Mouse (Mus musculus) myocyte (in vitro differentiated cells): ENCODE results near the gene Pkib. TPM values are rescaled to one million over a fixed set of nuclear protein-coding genes. Genes with fewer than 3 reads are reported as not detected.

Experiments
- H3K27me3 ChIP-seq: one replicate; pipeline ENCODE4 v1.6.1; 2011; ENCODE audit not compliant: control insufficient read depth, insufficient read depth, insufficient read length
- H3K36me3 ChIP-seq: one replicate; pipeline ENCODE4 v1.6.1; 2011; ENCODE audit not compliant: control insufficient read depth, insufficient read depth
- H3K4me2 ChIP-seq: one replicate; pipeline ENCODE4 v1.6.1; 2011; ENCODE audit warnings: low read depth, control low read depth
- H3K4me3 ChIP-seq: one replicate; pipeline ENCODE4 v1.5.1; 2011; ENCODE audit warnings: mild to moderate bottlenecking, control low read depth, moderate library complexity
- H3K79me2 ChIP-seq: one replicate; pipeline ENCODE4 v1.6.1; 2011; ENCODE audit not compliant: control insufficient read depth, insufficient read depth
- H3ac ChIP-seq: one replicate; pipeline ENCODE4 v1.6.1; 2011; ENCODE audit not compliant: control insufficient read depth, insufficient read length
- CEBPB ChIP-seq: IDR thresholded peaks from 2 replicates; pipeline ENCODE4 v1.6.1; 2011; ENCODE audit warnings: mild to moderate bottlenecking, moderate library complexity; ENCODE audit not compliant: poor library complexity, insufficient read depth, severe bottlenecking
- E2F4 ChIP-seq: IDR thresholded peaks from one replicate; pipeline ENCODE4 v1.6.1; 2011; ENCODE audit warnings: mild to moderate bottlenecking, control low read depth, moderate library complexity; ENCODE audit not compliant: insufficient read depth
- MAX ChIP-seq: IDR thresholded peaks from one replicate; pipeline ENCODE4 v1.6.1; 2011; ENCODE audit warnings: low read depth, mild to moderate bottlenecking, control low read depth
- MYOD1 ChIP-seq, 3 experiments: IDR thresholded peaks; one replicate each; pipeline ENCODE4 v1.6.1; 2011; ENCODE audit warnings: control low read depth in 2 of 3, low read depth in 2 of 3, mild to moderate bottlenecking in 2 of 3, moderate library complexity in 1 of 3; ENCODE audit not compliant: insufficient read length in 2 of 3, control insufficient read depth in 1 of 3
- MYOG ChIP-seq, 3 experiments: IDR thresholded peaks; one replicate each; pipeline ENCODE4 v1.6.1; 2011; ENCODE audit warnings: control low read depth in 2 of 3, low read depth in 2 of 3, mild to moderate bottlenecking in 2 of 3; ENCODE audit not compliant: insufficient read length in 2 of 3, control insufficient read depth in 1 of 3, insufficient read depth in 1 of 3
- POLR2A ChIP-seq: IDR thresholded peaks from one replicate; pipeline ENCODE4 v1.6.1; 2011; ENCODE audit warnings: low read depth, mild to moderate bottlenecking, control low read depth, moderate library complexity; ENCODE audit not compliant: insufficient read length
- POLR2AphosphoS2 ChIP-seq: IDR thresholded peaks from one replicate; pipeline ENCODE4 v1.6.1; 2011; ENCODE audit warnings: low read depth, control low read depth; ENCODE audit not compliant: insufficient read length
- REST ChIP-seq: IDR thresholded peaks from one replicate; pipeline ENCODE4 v1.6.1; 2011; ENCODE audit warnings: mild to moderate bottlenecking, control low read depth, moderate library complexity; ENCODE audit not compliant: insufficient read depth, insufficient read length
- SRF ChIP-seq: IDR thresholded peaks from one replicate; pipeline ENCODE4 v1.6.1; 2011; ENCODE audit warnings: low read depth; ENCODE audit not compliant: control insufficient read depth, insufficient read length
- TCF12 ChIP-seq: IDR thresholded peaks from one replicate; pipeline ENCODE4 v1.6.1; 2011; ENCODE audit warnings: mild to moderate bottlenecking, control low read depth; ENCODE audit not compliant: poor library complexity, insufficient read depth, severe bottlenecking
- TCF3 ChIP-seq: IDR thresholded peaks from one replicate; pipeline ENCODE4 v1.6.1; 2011; ENCODE audit warnings: low read depth, control low read depth; ENCODE audit not compliant: insufficient read length
- USF1 ChIP-seq: IDR thresholded peaks from one replicate; pipeline ENCODE4 v1.6.1; 2011; ENCODE audit warnings: low read depth, mild to moderate bottlenecking, control low read depth, moderate library complexity
- polyA plus RNA-seq: library from polyadenylated mRNA; unstranded; fragments of >200 nt; fragmentation: generic; extraction: Trizol; gene quantifications from one replicate; pipeline ENCODE4 v1.2.1, GENCODE M21; 2012; ENCODE audit warnings: missing spikeins

Gene Pkib
- polyA plus RNA-seq, result not detected

GRCm38 (mm10) chr10:57631896-57632867, at the start of gene Pkib:
Gene Pkib, plus strand, starts transcription at chr10:57631981.
- Histone ChIP-seq H3K27me3 (no peaks in the 10 kb centered on the region), H3K4me2 (no peak within 1 kb of the TSS), H3ac (no peak within 1 kb of the TSS), H3K36me3 (no peaks in the 10 kb centered on the region), H3K79me2 (no peaks in the 10 kb centered on the region), H3K4me3 (no peak within 1 kb of the TSS)
- TF ChIP-seq SRF, result no peak

- Histone ChIP-seq H3K36me3 (no peaks in the 10 kb centered on the region), H3K79me2 (no peaks in the 10 kb centered on the region), H3K4me3 (no peak overlapping the region), H3K27me3 (no peaks in the 10 kb centered on the region), H3K4me2 (no peak overlapping the region), H3ac (no peak overlapping the region)
- TF ChIP-seq SRF, result no peak
- TF ChIP-seq TCF3, result no peak
- TF ChIP-seq POLR2AphosphoS2, result no peak
- TF ChIP-seq MAX, result no peak
- no peak for TF ChIP-seq CEBPB
- TF ChIP-seq REST, result no peak
- TF ChIP-seq USF1, result no peak
- no peak for TF ChIP-seq POLR2A
- no peak for TF ChIP-seq MYOG (IDR thresholded peaks at IDR 0.05; ENCODE audit: control insufficient read depth in 1 of 3, insufficient read depth in 1 of 3, insufficient read length in 2 of 3, low read depth in 2 of 3)
- no peak for TF ChIP-seq TCF12
- TF ChIP-seq MYOD1 (IDR thresholded peaks at IDR 0.05; ENCODE audit: control insufficient read depth in 1 of 3, insufficient read length in 2 of 3, low read depth in 2 of 3), result no peak
- TF ChIP-seq E2F4, result no peak
Observed at GRCm38 (mm10) chr10:57583927-57584326, 47.9 kb upstream of the Pkib start.

GRCm38 (mm10) chr10:57594266-57594665, 37.5 kb upstream of the Pkib start:
- no peaks in the 10 kb centered on the region for H3K27me3 ChIP-seq
- H3K4me3 ChIP-seq, result no peak overlapping the region
- no peak overlapping the region for H3ac ChIP-seq
- no peak overlapping the region for H3K4me2 ChIP-seq
- no peaks in the 10 kb centered on the region for H3K79me2 ChIP-seq
- TF ChIP-seq POLR2AphosphoS2 (no peak), MYOG (IDR thresholded peaks at IDR 0.05; ENCODE audit: control insufficient read depth in 1 of 3, insufficient read depth in 1 of 3, insufficient read length in 2 of 3, low read depth in 2 of 3) (no peak), CEBPB (no peak), MAX (no peak), TCF3 (no peak), TCF12 (no peak), MYOD1 (IDR thresholded peaks at IDR 0.05; ENCODE audit: control insufficient read depth in 1 of 3, insufficient read length in 2 of 3, low read depth in 2 of 3) (no peak), SRF (no peak), USF1 (no peak), E2F4 (no peak), REST (no peak), POLR2A (no peak)
- H3K36me3 ChIP-seq, result no peaks in the 10 kb centered on the region

- Histone ChIP-seq H3K4me2 (no peak overlapping the region), H3K36me3 (no peaks in the 10 kb centered on the region), H3ac (no peak overlapping the region), H3K4me3 (no peak overlapping the region), H3K79me2 (no peaks in the 10 kb centered on the region), H3K27me3 (no peaks in the 10 kb centered on the region)
- TF ChIP-seq TCF12, result no peak
- TF ChIP-seq TCF3, result no peak
- TF ChIP-seq MAX, result no peak
- TF ChIP-seq POLR2AphosphoS2, result no peak
- no peak for TF ChIP-seq POLR2A
- no peak for TF ChIP-seq SRF
- TF ChIP-seq REST, result no peak
- TF ChIP-seq CEBPB, result no peak
- no peak for TF ChIP-seq E2F4
- TF ChIP-seq MYOD1 (IDR thresholded peaks at IDR 0.05; ENCODE audit: control insufficient read depth in 1 of 3, insufficient read length in 2 of 3, low read depth in 2 of 3), result no peak
- TF ChIP-seq MYOG (IDR thresholded peaks at IDR 0.05; ENCODE audit: control insufficient read depth in 1 of 3, insufficient read depth in 1 of 3, insufficient read length in 2 of 3, low read depth in 2 of 3), result no peak
- TF ChIP-seq USF1, result no peak
Observed at GRCm38 (mm10) chr10:57597172-57597571, 34.6 kb upstream of the Pkib start.
